Mouse (Mus musculus) adrenal gland, adult 2 months (tissue): Measurements from ENCODE around the gene Zp3. TPM values are rescaled to one million over a fixed set of nuclear protein-coding genes. Genes with fewer than 3 reads are reported as not detected.

Experiments used
- DNase-seq: peaks from one replicate; pipeline ENCODE4 v3.0.0; 2021
- polyA plus RNA-seq: library from polyadenylated mRNA; depleted of rRNA; stranded (reverse); fragments of >200 nt; gene quantifications from 2 replicates; pipeline ENCODE4 v1.2.3, GENCODE M21; 2012; rRNA removed
- total RNA-seq, 2 experiments: library from RNA; stranded (reverse); gene quantifications; 2 replicates each; pipeline ENCODE4 v1.2.3; 2021

The Zp3 gene
- total and polyA plus RNA-seq, 3 experiments = not detected

- no peak for DNase-seq
These were observed 22.4 kb downstream of the Zp3 start for GRCm38 (mm10) chr5:136002325-136002724.

GRCm38 (mm10) chr5:136002751-136003151 is 22.9 kb downstream of the Zp3 start:
- DNase-seq = no peak

GRCm38 (mm10) chr5:136004537-136004936 is 24.6 kb downstream of the Zp3 start:
- DNase-seq = no peak

GRCm38 (mm10) chr5:136007745-136008144 is 27.8 kb downstream of the Zp3 start:
- DNase-seq = peak; percentile 41

GRCm38 (mm10) chr5:136014877-136015276 is 35.0 kb downstream of the Zp3 start:
- peak; percentile 44 for DNase-seq

- DNase-seq = no peak
These were observed 35.7 kb downstream of the Zp3 start for GRCm38 (mm10) chr5:136015586-136015985.

GRCm38 (mm10) chr5:136016014-136016876 is 36.3 kb downstream of the Zp3 start:
- peak; percentile 74 for DNase-seq

DNA sequence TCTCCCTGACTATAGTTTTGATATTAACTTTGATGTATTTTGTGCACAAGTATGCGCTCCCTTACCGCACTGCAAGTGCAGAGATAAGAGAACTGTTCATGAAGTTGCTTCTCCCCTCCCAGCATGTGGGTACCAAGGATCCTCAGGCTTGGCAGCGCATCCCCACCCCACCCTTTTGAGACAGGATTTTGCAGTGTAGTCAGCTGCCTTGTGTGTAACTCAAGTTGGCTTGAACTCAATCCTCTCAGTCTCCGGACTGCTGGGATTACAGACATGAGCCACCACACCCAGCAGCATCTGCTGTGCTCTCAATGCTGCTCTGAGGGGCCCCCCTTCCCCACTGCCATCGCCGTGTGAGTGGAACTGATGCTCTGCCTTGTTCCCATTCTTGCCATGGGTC is 37.4 kb downstream of the Zp3 start:
- DNase-seq = no peak

DNA sequence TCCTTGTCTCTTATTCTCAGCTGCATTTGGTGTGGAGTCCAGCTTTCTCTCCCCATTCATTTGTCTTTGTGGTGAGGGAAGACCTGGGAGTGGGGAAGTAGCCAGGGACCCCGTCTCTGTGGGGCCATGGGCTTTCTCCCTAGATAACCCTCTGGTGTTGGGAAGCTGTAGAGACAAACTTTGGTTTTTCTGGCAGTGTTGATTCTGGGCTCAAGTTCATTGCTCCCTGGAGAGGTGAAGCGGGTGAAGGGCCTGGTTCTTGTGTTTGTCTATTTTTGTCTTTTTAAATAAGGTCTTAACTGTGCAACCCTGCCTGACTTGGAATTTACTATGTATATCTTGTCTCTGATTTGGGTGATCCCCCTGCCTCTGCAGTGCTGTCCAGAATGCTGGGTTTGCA is 38.8 kb downstream of the Zp3 start:
- no peak for DNase-seq

DNA sequence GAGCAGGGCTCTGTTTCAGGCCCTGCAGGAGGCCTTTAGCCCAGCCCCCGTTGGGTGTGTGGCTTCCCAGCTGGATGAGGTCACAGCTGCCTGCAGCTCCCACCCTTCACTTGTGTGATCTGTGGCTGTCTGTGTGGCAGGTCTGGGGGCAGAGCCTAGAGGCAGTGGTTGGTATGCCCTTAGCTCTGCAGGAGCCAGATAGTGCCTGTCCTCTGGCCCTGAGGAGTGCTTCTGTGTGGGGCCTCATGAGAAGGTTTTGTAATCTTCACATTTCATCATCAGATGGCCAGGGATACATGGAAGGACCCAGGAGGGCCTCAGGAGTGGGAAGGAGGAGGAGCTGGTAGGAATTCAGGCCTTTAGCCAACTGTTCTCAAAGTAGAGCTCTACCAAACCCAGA is 40.0 kb downstream of the Zp3 start:
- DNase-seq = peak; percentile 21

DNA sequence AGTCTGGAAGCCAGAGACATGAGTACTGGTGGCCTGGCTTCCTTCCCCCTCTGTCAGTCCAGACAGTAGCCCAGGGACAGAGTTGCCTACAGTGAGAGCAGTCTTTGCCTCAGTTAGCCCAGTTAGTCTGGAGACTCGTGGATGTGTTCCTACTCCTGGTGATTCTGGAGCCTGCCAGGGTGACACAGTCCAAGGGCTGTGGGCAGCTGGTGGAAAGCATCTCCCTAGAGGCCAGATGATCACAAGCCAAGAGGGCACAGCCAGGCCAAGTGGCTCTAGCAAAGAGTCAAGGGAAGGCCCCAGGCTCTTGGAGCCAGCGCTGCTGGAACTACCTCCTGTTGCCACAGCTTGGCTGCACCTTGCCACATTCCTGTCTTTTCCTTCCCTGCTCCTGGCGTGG is 45.8 kb downstream of the Zp3 start:
- peak; percentile 51 for DNase-seq

GRCm38 (mm10) chr5:136026859-136027258 is 47.0 kb downstream of the Zp3 start:
- no peak for DNase-seq

DNA sequence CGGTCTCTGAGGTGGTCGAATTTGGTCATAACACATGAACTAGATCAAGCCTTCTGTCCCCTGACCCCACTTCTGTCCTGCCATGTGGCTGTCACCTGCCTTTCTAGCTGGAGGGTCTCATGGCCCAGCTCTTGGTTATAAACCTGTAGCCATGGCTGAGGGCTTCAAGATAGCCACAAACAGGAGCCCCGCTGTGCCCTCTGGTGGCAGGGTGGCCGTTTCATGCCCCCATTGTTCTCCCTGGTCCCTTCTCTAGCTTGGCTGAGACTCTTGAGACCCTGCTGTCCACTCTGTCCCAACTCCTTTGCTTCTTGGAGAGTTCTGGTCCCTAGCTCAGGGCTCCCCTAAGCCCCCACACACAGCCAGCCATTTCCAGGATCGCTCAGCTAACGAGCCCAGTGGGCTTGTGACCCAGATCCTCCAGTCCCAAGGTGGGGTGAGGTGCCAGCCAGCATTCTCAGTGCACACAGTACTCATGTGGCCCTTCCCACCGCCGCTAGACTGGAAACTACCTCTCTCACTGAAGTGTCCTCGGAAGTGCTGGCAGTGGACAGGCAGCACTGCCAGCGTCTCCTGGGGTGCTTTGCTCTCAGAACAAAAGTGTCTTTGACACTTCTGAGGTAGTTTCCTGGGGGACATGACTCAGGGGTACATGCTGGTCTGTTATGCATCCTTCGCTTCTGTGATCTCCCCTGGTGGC is 47.9 kb downstream of the Zp3 start:
- DNase-seq = no peak

GRCm38 (mm10) chr5:136034868-136035267 is 55.0 kb downstream of the Zp3 start:
- no peak for DNase-seq

- DNase-seq = no peak
These were observed 55.4 kb downstream of the Zp3 start for GRCm38 (mm10) chr5:136035285-136035684.

- no peak for DNase-seq
These were observed 56.8 kb downstream of the Zp3 start for GRCm38 (mm10) chr5:136036667-136037066.

Other genes with a start within 250 kb of the Zp3 start
- 10 to 100 TPM; 40.8 to 80.5 TPM for gene Tmem120a, start 235.7 kb upstream of the Zp3 start, total RNA-seq
- gene Tmem120a, start 235.7 kb upstream of the Zp3 start, polyA plus RNA-seq = 60.0 and 87.2 TPM in 2 replicates
- under 1 TPM; 0.32 to 0.52 TPM for gene Styxl1, start 201.7 kb upstream of the Zp3 start, total RNA-seq
- 0.29 and 0.48 TPM in 2 replicates for gene Styxl1, start 201.7 kb upstream of the Zp3 start, polyA plus RNA-seq
- gene Mdh2, start 201.6 kb upstream of the Zp3 start, total RNA-seq = 100 to 1,000 TPM; 593 to 606 TPM
- gene Mdh2, start 201.6 kb upstream of the Zp3 start, polyA plus RNA-seq = 1,232 and 1,278 TPM in 2 replicates
- 1 to 10 TPM; 2.8 to 3.9 TPM for gene Srrm3, start 173.2 kb upstream of the Zp3 start, total RNA-seq
- gene Srrm3, start 173.2 kb upstream of the Zp3 start, polyA plus RNA-seq = 3.0 and 3.6 TPM in 2 replicates
- 100 to 1,000 TPM; 236 to 614 TPM for gene Hspb1, start 92.2 kb upstream of the Zp3 start, total RNA-seq
- gene Hspb1, start 92.2 kb upstream of the Zp3 start, polyA plus RNA-seq = 309 and 678 TPM in 2 replicates
- 100 to 1,000 TPM; 563 to 611 TPM for gene Ywhag, start 45.5 kb upstream of the Zp3 start, total RNA-seq
- gene Ywhag, start 45.5 kb upstream of the Zp3 start, polyA plus RNA-seq = 227 and 268 TPM in 2 replicates
- 1 to 10 TPM; 2.8 to 3.1 TPM for gene Ssc4d, start 5.6 kb upstream of the Zp3 start, total RNA-seq
- gene Ssc4d, start 5.6 kb upstream of the Zp3 start, polyA plus RNA-seq = 4.3 and 11.1 TPM in 2 replicates
- 10 to 100 TPM; 13.6 to 19.0 TPM for gene Dtx2, start 14.7 kb downstream of the Zp3 start, total RNA-seq
- gene Dtx2, start 14.7 kb downstream of the Zp3 start, polyA plus RNA-seq = 30.1 and 34.3 TPM in 2 replicates
- 10 to 100 TPM in 1 of 2 experiments, 1 to 10 TPM in 1; 8.8 to 10.8 TPM for gene Upk3b, start 58.4 kb downstream of the Zp3 start, total RNA-seq
- gene Upk3b, start 58.4 kb downstream of the Zp3 start, polyA plus RNA-seq = 8.5 and 8.9 TPM in 2 replicates
- under 1 TPM in 1 of 2 experiments, not detected in 1; 0.35 TPM for gene Upk3bl, start 74.4 kb downstream of the Zp3 start, total RNA-seq
- 0.30 TPM in 1 of 2 replicates, not detected in the other for gene Upk3bl, start 74.4 kb downstream of the Zp3 start, polyA plus RNA-seq
- gene Rasa4, start 103.8 kb downstream of the Zp3 start, total RNA-seq = 10 to 100 TPM; 10.5 to 14.7 TPM
- 29.5 and 34.4 TPM in 2 replicates for gene Rasa4, start 103.8 kb downstream of the Zp3 start, polyA plus RNA-seq
- 10 to 100 TPM; 88.6 to 94.3 TPM for gene Polr2j, start 136.5 kb downstream of the Zp3 start, total RNA-seq
- 22.3 and 34.0 TPM in 2 replicates for gene Polr2j, start 136.5 kb downstream of the Zp3 start, polyA plus RNA-seq
- 10 to 100 TPM in 1 of 2 experiments, 1 to 10 TPM in 1; 8.0 to 11.9 TPM for gene Lrwd1, start 156.0 kb downstream of the Zp3 start, total RNA-seq
- 24.8 and 26.6 TPM in 2 replicates for gene Lrwd1, start 156.0 kb downstream of the Zp3 start, polyA plus RNA-seq
- 1 to 10 TPM; 7.8 to 8.9 TPM for gene Alkbh4, start 156.0 kb downstream of the Zp3 start, total RNA-seq
- 16.3 and 20.6 TPM in 2 replicates for gene Alkbh4, start 156.0 kb downstream of the Zp3 start, polyA plus RNA-seq
- gene Orai2, start 190.6 kb downstream of the Zp3 start, total RNA-seq = 1 to 10 TPM; 2.5 to 4.0 TPM
- 9.5 and 9.7 TPM in 2 replicates for gene Orai2, start 190.6 kb downstream of the Zp3 start, polyA plus RNA-seq
- 10 to 100 TPM; 33.7 to 34.5 TPM for gene Prkrip1, start 218.9 kb downstream of the Zp3 start, total RNA-seq
- gene Prkrip1, start 218.9 kb downstream of the Zp3 start, polyA plus RNA-seq = 2.5 and 4.3 TPM in 2 replicates